Mouse (Mus musculus) gastrocnemius, adult 8-10 months (tissue): ENCODE data around the gene Mid1. TPM values are rescaled to one million over a fixed set of nuclear protein-coding genes. Genes with fewer than 3 reads are reported as not detected.
A peak's percentile ranks its signal among the peaks of the same experiment; 100 is the strongest.
"Not testable (repeated sequence)": the region's sequence is repeated elsewhere in the genome, so short reads cannot be mapped to it uniquely, and the experiment has no call there.

ENCODE experiments used
- DNase-seq, 2 experiments: peaks; one replicate each; pipeline ENCODE4 v3.0.0; 2022; ENCODE audit warnings: low spot score in 2 of 2
- total RNA-seq, 4 experiments: library from RNA; stranded (reverse); gene quantifications; 2 replicates each; pipeline ENCODE4 v1.2.4; 2022

Gene Mid1
- total RNA-seq, 4 experiments from 2014 or later = 4.4 to 8.6 (median 5.5) TPM

DNA sequence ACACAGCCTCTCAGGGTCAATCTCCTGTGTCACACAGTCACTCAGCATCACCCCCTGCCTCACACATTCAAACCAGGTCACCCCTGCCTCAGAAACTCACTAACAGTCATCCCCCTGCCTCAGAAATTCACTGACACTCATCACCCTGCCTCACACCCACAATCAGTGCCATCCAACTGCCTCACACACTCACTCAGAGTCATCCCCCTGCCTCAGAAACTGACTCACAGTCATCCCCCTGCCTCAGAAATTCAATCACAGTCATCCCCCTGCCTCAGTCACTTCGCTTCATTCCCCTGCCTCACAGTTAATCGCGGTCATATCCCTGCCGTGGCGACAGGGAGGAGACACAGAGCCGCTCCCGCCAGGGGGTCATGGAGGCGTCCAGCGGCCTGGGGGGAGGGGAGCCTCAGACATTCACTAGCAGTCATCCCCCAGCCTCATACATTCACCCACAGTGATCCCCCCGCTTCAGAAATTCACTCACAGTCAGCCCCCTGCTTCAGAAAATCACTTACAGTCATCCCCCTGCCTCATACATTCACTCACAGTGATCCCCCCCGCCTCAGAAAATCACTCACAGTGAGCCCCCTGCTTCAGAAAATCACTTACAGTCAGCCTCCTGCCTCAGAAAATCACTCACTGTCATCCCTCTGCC lies 314.4 kb downstream of the Mid1 start:
- DNase-seq = not testable (repeated sequence)

DNA sequence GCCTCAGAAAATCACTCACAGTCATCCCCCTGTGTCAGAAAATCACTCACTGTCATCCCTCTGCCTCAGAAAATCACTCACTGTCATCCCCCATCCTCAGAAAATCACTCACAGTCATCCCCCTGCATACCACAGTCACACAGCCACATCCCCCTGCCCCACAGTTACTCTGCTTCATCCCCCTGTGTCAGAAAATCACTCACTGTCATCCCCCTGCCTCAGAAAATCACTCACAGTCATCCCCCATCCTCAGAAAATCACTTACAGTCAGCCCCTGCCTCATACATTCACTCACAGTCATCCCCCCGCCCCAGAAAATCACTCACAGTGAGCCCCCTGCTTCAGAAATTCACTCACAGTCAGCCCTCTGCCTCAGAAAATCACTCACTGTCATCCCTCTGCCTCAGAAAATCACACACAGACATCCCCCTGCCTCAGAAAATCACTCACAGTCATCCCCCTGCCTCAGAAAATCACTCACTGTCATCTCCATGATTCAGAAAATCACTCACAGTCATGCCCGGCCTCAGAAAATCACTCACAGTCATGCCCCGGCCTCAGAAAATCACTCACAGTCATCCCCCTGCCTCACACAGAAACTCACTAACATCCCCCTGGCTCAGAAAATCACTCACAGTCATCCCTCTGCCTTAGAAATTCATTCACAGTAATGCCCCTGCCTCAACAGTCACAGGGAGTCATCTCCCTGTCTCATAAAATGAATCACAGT lies 315.1 kb downstream of the Mid1 start:
- DNase-seq = not testable (repeated sequence)

DNA sequence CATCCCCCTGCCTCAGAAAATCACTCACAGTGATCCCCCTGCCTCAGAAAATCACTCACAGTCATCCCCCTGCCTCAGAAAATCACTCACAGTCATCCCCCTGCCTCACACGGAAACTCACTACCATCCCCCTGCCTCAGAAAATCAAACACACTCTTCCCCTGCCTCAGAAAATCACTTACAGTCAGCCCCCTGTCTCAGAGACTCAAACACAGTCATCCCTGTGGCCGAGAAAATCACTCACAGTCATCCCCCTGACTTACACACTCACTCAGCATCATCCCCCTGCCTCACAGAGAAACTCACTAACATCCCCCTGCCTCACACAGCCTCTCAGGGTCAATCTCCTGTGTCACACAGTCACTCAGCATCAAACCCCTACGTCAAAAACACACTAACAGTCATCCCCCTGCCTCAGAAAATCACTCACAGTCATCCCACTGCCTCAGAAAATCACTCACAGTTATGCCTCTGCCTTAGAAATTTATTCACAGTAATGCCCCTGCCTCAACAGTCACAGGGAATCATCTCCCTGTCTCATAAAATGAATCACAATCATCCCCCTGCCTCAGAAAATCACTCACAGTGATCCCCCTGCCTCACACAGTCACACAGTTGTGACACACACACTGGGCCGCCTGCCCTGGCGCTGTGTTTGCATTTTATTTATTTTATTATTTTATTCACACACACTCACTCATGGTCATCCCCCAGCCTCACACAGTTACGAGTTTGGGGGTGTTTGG lies 315.8 kb downstream of the Mid1 start:
- not testable (repeated sequence) for DNase-seq

GRCm38 (mm10) chrX:170001388-170001695 lies 316.3 kb downstream of the Mid1 start:
- not testable (repeated sequence) for DNase-seq

DNA sequence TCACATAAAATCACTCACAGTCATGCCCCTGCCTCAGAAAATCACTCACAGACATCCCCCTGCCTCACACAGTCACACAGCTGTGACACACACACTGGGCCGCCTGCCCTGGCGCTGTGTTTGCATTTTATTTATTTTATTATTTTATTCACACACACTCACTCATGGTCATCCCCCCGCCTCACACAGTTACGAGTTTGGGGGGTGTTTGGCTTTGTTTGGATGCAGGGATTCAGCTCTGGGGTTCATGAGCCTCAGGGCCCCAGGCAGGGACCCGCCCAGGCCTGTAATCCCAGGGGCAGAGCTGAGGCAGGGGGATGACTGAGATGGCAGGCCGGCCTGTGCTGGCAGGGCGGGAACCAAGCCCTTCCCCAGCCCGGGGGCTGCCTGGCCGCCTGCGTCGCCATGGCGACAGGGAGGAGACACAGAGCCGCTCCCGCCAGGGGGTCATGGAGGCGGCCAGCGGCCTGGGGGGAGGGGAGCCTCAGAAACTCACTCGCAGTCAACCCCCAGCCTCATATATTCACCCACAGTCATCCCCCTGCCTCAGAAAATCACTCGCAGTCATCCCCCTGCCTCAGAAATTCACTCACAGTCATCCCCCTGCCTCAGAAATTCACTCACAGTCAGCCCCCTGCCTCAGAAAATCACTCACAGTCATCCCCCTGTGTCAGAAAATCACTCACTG lies 317.7 kb downstream of the Mid1 start:
- DNase-seq = not testable (repeated sequence)

GRCm38 (mm10) chrX:170003536-170003935 lies 318.5 kb downstream of the Mid1 start:
- DNase-seq = not testable (repeated sequence)

DNA sequence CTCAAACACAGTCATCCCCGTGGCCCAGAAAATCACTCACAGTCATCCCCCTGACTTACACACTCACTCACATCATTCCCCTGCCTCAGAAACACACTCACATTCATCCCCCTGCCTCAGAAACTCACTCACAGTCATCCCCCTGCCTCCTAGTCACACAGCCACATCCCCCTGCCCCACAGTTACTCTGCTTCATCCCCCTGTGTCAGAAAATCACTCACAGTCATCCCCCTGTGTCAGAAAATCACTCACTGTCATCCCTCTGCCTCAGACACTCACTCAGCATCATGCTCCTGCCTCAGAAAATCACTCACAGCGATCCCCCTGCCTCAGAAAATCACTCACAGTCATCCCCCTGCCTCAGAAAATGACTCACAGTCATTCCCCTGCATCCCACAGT lies 319.2 kb downstream of the Mid1 start:
- not testable (repeated sequence) for DNase-seq

- DNase-seq = not testable (repeated sequence)
These were observed 319.8 kb downstream of the Mid1 start for GRCm38 (mm10) chrX:170004793-170005192.

DNA sequence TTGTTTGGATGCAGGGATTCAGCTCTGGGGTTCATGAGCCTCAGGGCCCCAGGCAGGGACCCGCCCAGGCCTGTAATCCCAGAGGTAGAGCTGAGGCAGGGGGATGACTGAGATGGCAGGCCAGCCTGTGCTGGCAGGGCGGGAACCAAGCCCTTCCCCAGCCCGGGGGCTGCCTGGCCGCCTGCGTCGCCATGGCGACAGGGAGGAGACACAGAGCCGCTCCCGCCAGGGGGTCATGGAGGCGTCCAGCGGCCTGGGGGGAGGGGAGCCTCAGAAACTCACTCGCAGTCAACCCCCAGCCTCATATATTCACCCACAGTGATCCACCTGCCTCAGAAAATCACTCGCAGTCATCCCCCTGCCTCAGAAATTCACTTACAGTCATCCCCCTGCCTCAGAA lies 320.2 kb downstream of the Mid1 start:
- peak in 1 of 2 experiments; percentile 38 for DNase-seq

DNA sequence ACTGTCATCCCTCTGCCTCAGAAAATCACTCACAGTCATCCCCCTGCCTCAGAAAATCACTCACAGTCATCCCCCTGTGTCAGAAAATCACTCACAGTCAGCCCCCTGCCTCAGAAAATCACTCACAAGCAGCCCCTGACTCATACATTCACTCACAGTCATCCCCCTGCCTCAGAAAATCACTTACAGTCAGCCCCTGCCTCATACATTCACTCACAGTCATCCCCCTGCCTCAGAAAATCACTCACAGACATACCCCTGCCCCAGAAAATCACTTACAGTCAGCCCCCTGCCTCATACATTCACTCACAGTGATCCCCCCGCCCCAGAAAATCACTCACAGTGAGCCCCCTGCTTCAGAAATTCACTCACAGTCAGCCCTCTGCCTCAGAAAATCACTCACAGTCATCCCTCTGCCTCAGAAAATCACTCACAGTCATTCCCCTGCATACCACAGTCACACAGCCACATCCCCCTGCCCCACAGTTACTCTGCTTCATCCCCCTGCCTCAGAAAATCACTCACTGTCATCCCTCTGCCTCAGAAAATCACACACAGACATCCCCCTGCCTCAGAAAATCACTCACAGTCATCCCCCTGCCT lies 320.8 kb downstream of the Mid1 start:
- not testable (repeated sequence) for DNase-seq

DNA sequence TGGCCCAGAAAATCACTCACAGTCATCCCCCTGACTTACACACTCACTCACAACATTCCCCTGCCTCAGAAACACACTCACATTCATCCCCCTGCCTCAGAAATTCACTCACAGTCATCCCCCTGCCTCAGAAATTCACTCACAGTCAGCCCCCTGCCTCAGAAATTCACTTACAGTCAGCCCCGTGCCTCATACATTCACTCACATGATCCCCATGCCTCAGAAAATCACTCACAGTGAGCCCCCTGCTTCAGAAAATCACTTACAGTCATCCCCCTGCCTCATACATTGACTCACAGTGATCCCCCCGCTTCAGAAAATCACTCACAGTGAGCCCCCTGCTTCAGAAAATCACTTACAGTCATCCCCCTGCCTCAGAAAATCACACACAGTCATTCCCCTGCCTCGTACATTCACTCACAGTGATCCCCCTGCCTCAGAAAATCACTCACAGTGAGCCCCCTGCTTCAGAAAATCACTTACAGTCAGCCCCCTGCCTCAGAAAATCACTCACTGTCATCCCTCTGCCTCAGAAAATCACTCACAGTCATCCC lies 321.8 kb downstream of the Mid1 start:
- DNase-seq = not testable (repeated sequence)

DNA sequence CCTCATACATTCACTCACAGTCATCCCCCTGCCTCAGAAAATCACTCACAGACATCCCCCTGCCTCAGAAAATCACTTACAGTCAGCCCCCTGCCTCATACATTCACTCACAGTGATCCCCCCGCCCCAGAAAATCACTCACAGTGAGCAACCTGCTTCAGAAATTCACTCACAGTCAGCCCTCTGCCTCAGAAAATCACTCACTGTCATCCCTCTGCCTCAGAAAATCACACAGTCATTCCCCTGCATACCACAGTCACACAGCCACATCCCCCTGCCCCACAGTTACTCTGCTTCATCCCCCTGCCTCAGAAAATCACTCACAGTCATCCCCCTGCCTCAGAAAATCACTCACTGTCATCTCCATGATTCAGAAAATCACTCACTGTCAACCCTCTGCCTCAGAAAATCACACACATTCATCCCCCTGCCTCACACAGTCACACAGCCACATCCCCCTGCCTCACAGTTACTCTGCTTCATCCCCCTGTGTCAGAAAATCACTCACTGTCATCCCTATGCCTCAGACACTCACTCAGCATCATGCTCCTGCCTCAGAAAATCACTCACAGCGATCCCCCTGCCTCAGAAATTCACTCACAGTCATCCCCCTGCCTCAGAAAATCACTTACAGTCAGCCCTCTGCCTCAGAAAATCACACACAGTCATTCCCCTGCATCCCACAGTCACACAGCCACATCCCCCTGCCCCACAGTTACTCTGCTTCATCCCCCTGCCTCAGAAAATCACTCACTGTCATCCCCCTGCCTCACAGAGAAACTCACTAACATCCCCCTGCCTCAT lies 322.6 kb downstream of the Mid1 start:
- not testable (repeated sequence) for DNase-seq

GRCm38 (mm10) chrX:170008179-170008467 lies 323.1 kb downstream of the Mid1 start:
- not testable (repeated sequence) for DNase-seq

- peak in 1 of 2 experiments; percentile 66 for DNase-seq
These were observed 323.6 kb downstream of the Mid1 start for GRCm38 (mm10) chrX:170008584-170008983.

- peak; percentile 96 to 97 for DNase-seq
These were observed 324.2 kb downstream of the Mid1 start, which contains the start of gene Gm21887 for GRCm38 (mm10) chrX:170009016-170009750. Gene Gm21887, plus strand, starts transcription at chrX:170009659.

GRCm38 (mm10) chrX:170009801-170010221 lies 324.8 kb downstream of the Mid1 start:
- peak; percentile 100 for DNase-seq

DNA sequence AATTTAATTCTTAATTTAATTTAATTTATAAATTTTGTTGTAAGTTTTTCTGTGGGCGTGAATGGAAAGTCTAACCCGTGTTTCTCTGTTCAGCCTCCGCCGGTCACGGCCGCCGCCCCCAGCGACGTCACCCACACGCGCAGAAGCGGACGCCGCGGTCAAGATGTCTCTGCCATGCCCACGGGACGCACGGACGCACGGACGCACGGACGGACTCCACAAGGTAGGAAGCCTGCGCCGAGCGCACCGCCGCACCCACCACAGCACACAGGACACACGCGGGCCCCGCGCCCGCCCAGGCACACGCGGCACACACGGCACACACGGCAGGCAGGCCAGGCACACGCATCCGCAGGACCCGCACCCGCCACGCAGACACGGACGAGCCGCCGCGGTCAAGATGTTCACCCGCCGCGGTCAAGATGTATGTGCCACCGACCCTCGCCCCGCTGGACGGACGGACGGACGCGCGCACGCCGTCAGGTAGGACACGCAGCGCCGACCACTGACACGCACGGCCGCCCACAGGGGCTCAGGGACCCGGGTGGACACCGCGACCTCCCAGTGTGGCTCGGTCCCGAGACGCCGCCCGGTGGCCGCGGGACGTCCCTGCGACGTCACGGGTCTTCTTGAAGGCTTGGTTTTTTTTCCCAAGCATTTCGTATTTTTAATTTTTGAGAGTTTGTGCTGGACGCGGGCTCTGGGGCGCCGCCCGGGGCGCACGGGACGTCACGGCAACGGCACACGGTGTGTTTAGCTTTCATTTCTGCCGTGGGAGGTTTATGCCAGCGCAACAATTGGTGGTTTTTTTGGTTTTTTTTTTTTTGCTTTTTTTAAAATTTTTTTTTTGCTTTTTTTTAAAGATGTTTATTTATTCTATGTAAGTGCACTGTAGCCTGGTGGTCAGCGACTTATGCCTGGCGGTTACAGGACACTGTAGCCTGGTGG lies 325.9 kb downstream of the Mid1 start:
- DNase-seq = peak in 1 of 2 experiments; percentile 77

DNA sequence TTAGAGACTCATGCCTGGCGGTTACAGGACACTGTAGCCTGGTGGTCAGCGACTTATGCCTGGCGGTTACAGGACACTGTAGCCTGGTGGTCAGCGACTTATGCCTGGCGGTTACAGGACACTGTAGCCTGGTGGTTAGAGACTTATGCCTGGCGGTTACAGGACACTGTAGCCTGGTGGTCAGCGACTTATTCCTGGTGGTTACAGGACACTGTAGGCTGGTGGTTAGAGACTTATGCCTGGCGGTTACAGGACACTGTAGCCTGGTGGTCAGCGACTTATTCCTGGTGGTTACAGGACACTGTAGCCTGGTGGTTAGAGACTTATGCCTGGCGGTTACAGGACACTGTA lies 326.5 kb downstream of the Mid1 start:
- DNase-seq = not testable (repeated sequence)
